Mouse (Mus musculus) left cerebral cortex, adult 2 months (tissue): ENCODE data around the gene Styx. TPM values are rescaled to one million over a fixed set of nuclear protein-coding genes. Genes with fewer than 3 reads are reported as not detected.
A peak's percentile ranks its signal among the peaks of the same experiment; 100 is the strongest.
"Not testable (repeated sequence)": the region's sequence is repeated elsewhere in the genome, so short reads cannot be mapped to it uniquely, and the experiment has no call there.

Experiments used
- DNase-seq, 2 experiments: peaks; one replicate each; pipeline ENCODE4 v3.0.0; 2021 to 2022; ENCODE audit warnings: low spot score in 2 of 2, mixed read lengths in 1 of 2; ENCODE audit errors: extremely low spot score in 1 of 2
- H3K27ac ChIP-seq: fragments of 200-600 bp; 2 replicates; pipeline ENCODE4 v1.8.1; 2022
- H3K4me3 ChIP-seq: fragments of 200-600 bp; 2 replicates; pipeline ENCODE4 v1.8.1; 2022
- CTCF ChIP-seq: fragments of 200-600 bp; IDR thresholded peaks from 2 replicates; pipeline ENCODE4 v1.8.1; 2022; ENCODE audit warnings: antibody characterized with exemption, mild to moderate bottlenecking, moderate library complexity
- intact Hi-C: fragments of 180-260 bp; cut with DNase I; formaldehyde crosslinking; loops from one replicate; pipeline ENCODE4 v1.15.1; 2025
- total RNA-seq, 2 experiments: library from RNA; stranded (reverse); gene quantifications; 2 replicates each; pipeline ENCODE4 v1.2.3; 2021

The Styx gene
- total RNA-seq, 2 experiments from 2014 or later: 11.0 to 14.3 TPM

- no peak for DNase-seq
- Histone ChIP-seq H3K4me3 (no peak overlapping the region), H3K27ac (no peak overlapping the region)
- TF ChIP-seq CTCF: no peak
- intact Hi-C loops: no loop called here
Measured at GRCm38 (mm10) chr14:45365196-45365587, 14.3 kb downstream of the Styx start.

- TF ChIP-seq CTCF: no peak
- Histone ChIP-seq H3K27ac (no peak overlapping the region), H3K4me3 (no peak overlapping the region)
- no peak for DNase-seq
- intact Hi-C loops: no loop called here
Measured at GRCm38 (mm10) chr14:45378771-45379170, 27.9 kb downstream of the Styx start.

GRCm38 (mm10) chr14:45380756-45381155 is 29.9 kb downstream of the Styx start:
- no peak for TF ChIP-seq CTCF
- no peak overlapping the region for H3K4me3 ChIP-seq
- no peak for DNase-seq
- no peak overlapping the region for H3K27ac ChIP-seq
- intact Hi-C loops: loop anchor here (5.0 kb wide), 1 partner anchor 38 kb away; no protein-coding TSS in a partner anchor

- TF ChIP-seq CTCF: peak; percentile 51
- no peak overlapping the region for H3K27ac ChIP-seq
- H3K4me3 ChIP-seq: no peak overlapping the region
- intact Hi-C loops: loop anchor here (5.0 kb wide), 1 partner anchor 41 kb away; no protein-coding TSS in a partner anchor
- DNase-seq: no peak
Measured at GRCm38 (mm10) chr14:45382912-45383311, 32.0 kb downstream of the Styx start.

GRCm38 (mm10) chr14:45385596-45385995 is 34.7 kb downstream of the Styx start:
- Histone ChIP-seq H3K27ac (no peak overlapping the region), H3K4me3 (no peak overlapping the region)
- no peak for DNase-seq
- intact Hi-C loops: no loop called here
- no peak for TF ChIP-seq CTCF

- Histone ChIP-seq H3K27ac (no peak overlapping the region), H3K4me3 (no peak overlapping the region)
- intact Hi-C loops: no loop called here
- TF ChIP-seq CTCF: no peak
- no peak for DNase-seq
Measured at GRCm38 (mm10) chr14:45387480-45387879, 36.6 kb downstream of the Styx start.

- peak; percentile 20 for TF ChIP-seq CTCF
Measured at GRCm38 (mm10) chr14:45388345-45389181, 37.7 kb downstream of the Styx start.

GRCm38 (mm10) chr14:45389194-45389593 is 38.3 kb downstream of the Styx start:
- intact Hi-C loops: no loop called here
- no peak for TF ChIP-seq CTCF
- H3K4me3 ChIP-seq: peak overlapping the region; percentile 92
- peak overlapping the region; percentile 93 for H3K27ac ChIP-seq
- no peak for DNase-seq

More at GRCm38 (mm10) chr14:45388345-45389181, 37.7 kb downstream of the Styx start:
- peak; percentile 91 to 93 for DNase-seq
- intact Hi-C loops: no loop called here
- Histone ChIP-seq H3K27ac (peak overlapping the region; percentile 93), H3K4me3 (peak overlapping the region; percentile 92)

GRCm38 (mm10) chr14:45399836-45400235 is 48.9 kb downstream of the Styx start:
- DNase-seq: no peak
- intact Hi-C loops: no loop called here
- H3K27ac ChIP-seq: no peak overlapping the region
- peak; percentile 26 for TF ChIP-seq CTCF
- no peak overlapping the region for H3K4me3 ChIP-seq

- H3K27ac ChIP-seq: no peak overlapping the region
- no peak for TF ChIP-seq CTCF
- H3K4me3 ChIP-seq: no peak overlapping the region
- DNase-seq: no peak
- intact Hi-C loops: no loop called here
Measured at GRCm38 (mm10) chr14:45403651-45404050, 52.8 kb downstream of the Styx start.

- DNase-seq, H3K4me3 ChIP-seq, H3K27ac ChIP-seq, intact Hi-C loops: not testable (repeated sequence)
Measured at GRCm38 (mm10) chr14:45404813-45405212, 53.9 kb downstream of the Styx start, which contains the start of gene Gnpnat1. Gene Gnpnat1, minus strand, starts transcription at chr14:45404913.

GRCm38 (mm10) chr14:45416265-45416664 is 65.4 kb downstream of the Styx start:
- no peak for TF ChIP-seq CTCF
- no peak for DNase-seq
- no peak overlapping the region for H3K4me3 ChIP-seq
- intact Hi-C loops: no loop called here
- no peak overlapping the region for H3K27ac ChIP-seq

- intact Hi-C loops: no loop called here
- no peak for TF ChIP-seq CTCF
- DNase-seq: no peak
- Histone ChIP-seq H3K27ac (no peak overlapping the region), H3K4me3 (no peak overlapping the region)
Measured at GRCm38 (mm10) chr14:45418553-45418952, 67.7 kb downstream of the Styx start.
